Mouse (Mus musculus): ENCODE measurements at regions not wholly inside any gene's neighbourhood (a gene's known extent, or its start where the extent isn't known, plus 50 kb on each side); places are given as distances from the start of the nearest gene placed in this dataset.

DNA sequence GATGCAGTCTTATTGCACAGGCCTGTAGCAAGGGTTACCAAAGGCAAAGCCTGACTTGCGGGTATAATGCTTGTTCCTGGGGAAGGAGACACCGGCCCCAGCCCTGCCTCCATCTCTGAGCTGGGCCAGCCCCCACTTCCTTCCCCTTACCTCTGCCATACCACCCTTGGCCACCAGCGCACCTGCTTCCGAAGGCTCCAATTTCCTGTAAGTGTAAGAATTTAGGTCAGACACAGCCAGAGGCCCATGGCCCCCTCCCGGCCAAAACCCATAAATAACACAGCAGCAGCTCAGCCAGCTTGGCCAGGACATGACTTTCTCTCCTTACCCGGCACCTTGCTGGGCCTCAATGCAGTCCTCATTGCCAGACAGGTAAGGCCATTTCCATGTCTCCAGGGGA is 88.2 kb upstream of the Wnt4 start:
- WGBS = 80% methylated on average over 6 of the region's 6 CpGs
- no peak overlapping the region for H3K4me2 ChIP-seq (replicated peaks)
- H3K4me1 ChIP-seq (replicated peaks) = peaks cover 8% of the 10 kb centered on the region
- H3K36me3 ChIP-seq = no peaks in the 10 kb centered on the region
- no peak overlapping the region for H3K4me3 ChIP-seq (replicated peaks)
- no peak for ATAC-seq
- no peaks in the 10 kb centered on the region for H3K27me3 ChIP-seq
- H3K9ac ChIP-seq (replicated peaks) = no peak overlapping the region
- no peak overlapping the region for H3K27ac ChIP-seq
- H3K9me3 ChIP-seq = no peaks in the 10 kb centered on the region

DNA sequence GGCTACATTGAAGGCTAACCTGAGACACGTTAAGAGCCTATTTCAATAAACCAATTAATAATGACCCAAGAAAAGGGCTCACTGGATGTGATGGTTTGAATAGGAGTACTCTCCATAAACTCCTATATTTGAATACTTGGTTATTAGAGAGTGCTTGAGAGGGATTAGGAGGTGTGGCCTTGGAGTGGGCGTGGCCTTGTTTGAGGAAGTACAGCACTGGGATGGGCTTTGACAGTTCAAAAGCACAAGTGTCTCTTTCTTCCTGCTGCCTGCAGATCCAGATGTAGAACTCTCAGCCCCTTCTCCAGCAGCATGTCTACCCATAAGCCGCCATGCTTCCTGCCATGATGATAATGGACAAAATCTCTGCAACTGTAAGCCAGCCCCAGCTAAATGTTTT is 89.7 kb upstream of the Wnt4 start:
- no peak for ATAC-seq
- Histone ChIP-seq H3K4me3 (replicated peaks) (no peak overlapping the region), H3K27ac (no peak overlapping the region), H3K9ac (replicated peaks) (no peak overlapping the region), H3K4me2 (replicated peaks) (no peak overlapping the region), H3K4me1 (replicated peaks) (peaks cover 10% of the 10 kb centered on the region), H3K9me3 (no peaks in the 10 kb centered on the region), H3K27me3 (no peaks in the 10 kb centered on the region), H3K36me3 (no peaks in the 10 kb centered on the region)
- 80% methylated on average over 3 of the region's 3 CpGs for WGBS

DNA sequence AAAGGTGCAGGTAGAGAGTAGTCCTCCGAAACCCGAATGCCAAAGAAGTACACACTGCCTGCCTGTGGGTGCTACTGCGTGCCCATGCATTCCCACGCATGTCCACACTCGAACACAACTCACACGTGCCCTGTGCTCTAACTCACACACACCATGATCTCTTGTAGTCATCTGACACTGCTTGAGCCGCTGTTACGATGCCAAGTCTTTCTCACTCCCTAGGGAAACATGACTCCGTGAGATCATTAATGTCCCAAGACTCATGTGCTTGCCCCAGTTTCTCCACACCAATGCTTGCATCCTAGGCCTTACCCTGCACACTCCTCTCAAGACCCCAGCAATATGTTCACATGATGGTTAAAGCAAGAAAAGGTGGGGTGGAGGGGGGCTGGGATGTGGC is 90.2 kb upstream of the Wnt4 start:
- no peaks in the 10 kb centered on the region for H3K27me3 ChIP-seq
- H3K4me1 ChIP-seq (replicated peaks) = peaks cover 10% of the 10 kb centered on the region
- H3K4me3 ChIP-seq (replicated peaks) = no peak overlapping the region
- ATAC-seq = no peak
- H3K27ac ChIP-seq = no peak overlapping the region
- no peaks in the 10 kb centered on the region for H3K9me3 ChIP-seq
- no peaks in the 10 kb centered on the region for H3K36me3 ChIP-seq
- WGBS = 91% methylated on average over 9 of the region's 9 CpGs
- H3K4me2 ChIP-seq (replicated peaks) = no peak overlapping the region
- H3K9ac ChIP-seq (replicated peaks) = no peak overlapping the region

DNA sequence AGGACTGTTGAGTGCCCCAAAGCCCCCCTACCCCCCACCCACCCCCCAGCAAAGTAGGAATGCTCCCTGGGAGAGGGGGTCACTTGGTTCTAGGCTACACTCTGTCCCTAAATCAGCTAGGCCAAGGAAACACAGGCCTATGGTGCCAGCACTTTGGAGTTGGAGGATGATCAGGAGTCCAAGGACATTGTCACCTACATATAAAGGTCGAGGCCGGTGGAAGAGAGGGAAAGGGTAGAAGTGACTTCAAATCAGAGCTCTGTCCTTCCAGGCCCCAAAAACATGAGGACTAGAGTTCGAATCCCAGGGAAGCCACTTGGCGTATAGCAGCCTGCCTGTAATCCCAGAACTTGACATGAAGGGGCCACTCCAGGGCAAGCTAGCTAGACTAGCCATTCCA is 92.3 kb upstream of the Wnt4 start:
- no peak for ATAC-seq
- H3K9me3 ChIP-seq = no peaks in the 10 kb centered on the region
- H3K9ac ChIP-seq (replicated peaks) = no peak overlapping the region
- H3K4me1 ChIP-seq (replicated peaks) = peaks cover 10% of the 10 kb centered on the region
- H3K36me3 ChIP-seq = no peaks in the 10 kb centered on the region
- no peak overlapping the region for H3K4me3 ChIP-seq (replicated peaks)
- 81% methylated on average over 4 of the region's 4 CpGs for WGBS
- H3K27ac ChIP-seq = no peak overlapping the region
- no peak overlapping the region for H3K4me2 ChIP-seq (replicated peaks)
- H3K27me3 ChIP-seq = no peaks in the 10 kb centered on the region

DNA sequence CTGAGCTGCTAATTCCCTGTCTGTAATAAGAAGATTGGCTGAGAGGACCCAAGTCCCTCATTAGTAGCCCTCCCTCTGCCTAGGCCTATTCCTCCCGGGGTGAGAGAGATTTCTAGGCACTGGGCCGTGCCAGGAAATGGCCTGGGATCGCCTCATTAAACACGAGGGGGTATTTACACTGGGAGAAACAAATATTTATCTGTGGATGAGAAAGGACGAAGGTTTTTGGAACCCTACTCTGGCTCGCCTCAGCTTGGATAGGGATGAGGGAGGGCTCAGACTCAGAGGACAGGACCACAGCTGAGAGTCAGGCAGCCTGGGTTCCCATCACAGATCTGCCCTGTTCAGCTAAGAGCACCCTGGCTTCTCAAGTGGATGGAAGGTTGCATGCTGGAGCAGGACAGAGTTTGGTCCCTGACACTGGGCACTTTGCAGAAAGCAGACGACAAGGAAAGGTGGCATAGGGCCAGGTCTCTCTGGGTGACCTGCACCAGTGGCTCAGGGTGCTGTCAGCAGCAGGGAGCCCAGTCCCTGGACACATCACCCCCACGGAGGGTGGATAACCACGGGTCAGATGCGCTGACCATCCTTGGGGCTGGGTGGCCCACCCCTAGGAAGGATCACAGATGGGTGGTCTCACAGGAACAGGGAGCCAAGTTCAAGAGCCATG is 94.0 kb upstream of the Wnt4 start:
- Histone ChIP-seq H3K27ac (no peak overlapping the region), H3K9me3 (no peaks in the 10 kb centered on the region), H3K4me2 (replicated peaks) (no peak overlapping the region), H3K4me1 (replicated peaks) (peaks cover 10% of the 10 kb centered on the region), H3K4me3 (replicated peaks) (no peak overlapping the region), H3K27me3 (no peaks in the 10 kb centered on the region), H3K36me3 (no peaks in the 10 kb centered on the region), H3K9ac (replicated peaks) (no peak overlapping the region)
- 65% methylated on average over 10 of the region's 10 CpGs for WGBS
- no peak for ATAC-seq

DNA sequence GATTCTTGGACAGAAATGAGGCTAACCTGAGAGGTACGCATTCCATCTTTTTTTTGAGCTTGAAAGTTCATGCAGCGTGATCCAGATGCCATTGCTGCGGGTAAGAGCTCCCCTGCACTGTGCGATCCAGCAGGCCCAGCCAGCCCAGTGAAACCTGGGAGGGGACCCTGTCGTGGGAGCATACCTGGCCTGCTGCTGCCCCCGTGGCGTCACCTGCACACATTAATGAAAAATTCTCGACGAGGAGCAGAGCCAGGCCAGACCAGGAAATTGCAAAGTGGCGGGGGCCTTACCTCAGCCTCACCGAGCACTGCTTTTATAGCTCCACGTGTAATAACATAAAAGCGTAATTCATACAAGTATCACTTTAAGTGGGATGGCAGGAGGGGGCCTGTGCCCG is 94.7 kb upstream of the Wnt4 start:
- Histone ChIP-seq H3K9ac (replicated peaks) (no peak overlapping the region), H3K36me3 (no peaks in the 10 kb centered on the region), H3K4me3 (replicated peaks) (no peak overlapping the region), H3K9me3 (no peaks in the 10 kb centered on the region), H3K4me1 (replicated peaks) (peaks cover 10% of the 10 kb centered on the region), H3K4me2 (replicated peaks) (no peak overlapping the region), H3K27ac (no peak overlapping the region), H3K27me3 (no peaks in the 10 kb centered on the region)
- ATAC-seq = no peak
- 88% methylated on average over 14 of the region's 14 CpGs for WGBS

DNA sequence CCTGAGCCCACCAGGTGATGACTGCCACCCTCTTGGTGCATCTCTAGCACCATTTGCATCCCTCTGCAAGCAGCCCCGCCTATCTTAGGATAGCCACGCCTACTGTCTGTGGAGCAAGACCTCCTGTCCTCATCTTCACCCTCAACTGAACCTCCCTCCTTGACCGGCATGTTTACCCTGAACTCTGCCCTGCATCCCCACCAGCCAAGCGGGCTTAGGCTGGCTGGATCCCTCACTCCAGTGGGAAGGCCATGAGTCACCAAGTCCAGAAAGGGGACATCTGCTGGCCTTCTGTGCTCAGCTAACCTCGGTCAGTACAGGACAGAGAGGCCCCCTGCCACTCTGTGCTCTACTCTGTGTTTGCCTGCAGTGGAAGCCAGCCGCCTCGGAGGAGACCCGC is 96.0 kb upstream of the Wnt4 start:
- H3K36me3 ChIP-seq = no peaks in the 10 kb centered on the region
- ATAC-seq = no peak
- no peaks in the 10 kb centered on the region for H3K27me3 ChIP-seq
- H3K27ac ChIP-seq = no peak overlapping the region
- no peak overlapping the region for H3K4me3 ChIP-seq (replicated peaks)
- H3K4me2 ChIP-seq (replicated peaks) = no peak overlapping the region
- no peaks in the 10 kb centered on the region for H3K9me3 ChIP-seq
- H3K4me1 ChIP-seq (replicated peaks) = peaks cover 10% of the 10 kb centered on the region
- H3K9ac ChIP-seq (replicated peaks) = no peak overlapping the region
- WGBS = 66% methylated on average over 8 of the region's 8 CpGs

DNA sequence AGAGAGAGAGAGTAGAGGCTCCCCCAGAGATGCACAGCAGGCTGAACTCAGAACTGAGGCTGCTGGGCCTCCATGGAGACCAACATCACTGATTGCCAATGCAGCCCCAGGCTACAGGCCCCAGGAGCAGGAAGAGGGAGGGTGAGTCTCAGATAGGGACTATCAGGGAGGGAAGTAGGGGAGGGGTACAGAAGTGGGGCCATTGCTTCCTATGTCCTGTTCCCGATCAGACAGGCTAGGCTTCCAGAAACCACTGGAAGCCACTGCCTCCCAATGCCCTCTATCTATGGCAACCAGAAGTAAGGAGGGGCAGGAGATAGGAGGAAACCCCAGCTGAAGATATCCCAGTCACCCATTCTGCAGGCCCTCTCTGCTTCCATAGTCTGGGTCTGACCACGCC is 97.2 kb upstream of the Wnt4 start:
- Histone ChIP-seq H3K9ac (replicated peaks) (no peak overlapping the region), H3K36me3 (no peaks in the 10 kb centered on the region), H3K9me3 (no peaks in the 10 kb centered on the region), H3K27ac (no peak overlapping the region), H3K27me3 (no peaks in the 10 kb centered on the region), H3K4me3 (replicated peaks) (no peak overlapping the region), H3K4me2 (replicated peaks) (no peak overlapping the region), H3K4me1 (replicated peaks) (peaks cover 10% of the 10 kb centered on the region)
- WGBS = 74% methylated on average over 2 of the region's 2 CpGs
- no peak for ATAC-seq

DNA sequence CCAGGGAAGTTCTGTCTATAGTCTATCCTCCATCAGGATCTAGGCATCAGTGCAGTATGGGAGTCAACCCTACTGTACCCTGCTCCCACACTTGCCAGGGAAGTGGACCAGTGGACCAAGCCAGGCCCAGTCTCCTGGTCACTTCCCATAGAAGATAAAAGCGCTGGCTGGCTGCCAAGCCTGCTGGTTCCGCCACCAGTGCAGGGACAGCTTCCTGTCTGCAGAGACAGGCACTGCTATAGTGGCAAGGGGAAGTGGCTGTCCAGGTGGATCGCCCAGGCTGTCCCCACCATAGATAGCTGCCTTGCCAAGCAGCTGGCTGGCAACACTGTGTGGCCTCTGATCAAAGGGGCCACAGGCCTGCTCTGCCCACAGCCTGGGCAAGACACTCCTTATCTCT is 98.5 kb upstream of the Wnt4 start:
- Histone ChIP-seq H3K4me1 (replicated peaks) (no peaks in the 10 kb centered on the region), H3K27me3 (no peaks in the 10 kb centered on the region), H3K9me3 (no peaks in the 10 kb centered on the region), H3K4me3 (replicated peaks) (no peak overlapping the region), H3K4me2 (replicated peaks) (no peak overlapping the region), H3K36me3 (no peaks in the 10 kb centered on the region), H3K9ac (replicated peaks) (no peak overlapping the region; the same call in 1 of the 2 replicates), H3K27ac (no peak overlapping the region)
- ATAC-seq = no peak
- 76% methylated on average over 3 of the region's 3 CpGs for WGBS

DNA sequence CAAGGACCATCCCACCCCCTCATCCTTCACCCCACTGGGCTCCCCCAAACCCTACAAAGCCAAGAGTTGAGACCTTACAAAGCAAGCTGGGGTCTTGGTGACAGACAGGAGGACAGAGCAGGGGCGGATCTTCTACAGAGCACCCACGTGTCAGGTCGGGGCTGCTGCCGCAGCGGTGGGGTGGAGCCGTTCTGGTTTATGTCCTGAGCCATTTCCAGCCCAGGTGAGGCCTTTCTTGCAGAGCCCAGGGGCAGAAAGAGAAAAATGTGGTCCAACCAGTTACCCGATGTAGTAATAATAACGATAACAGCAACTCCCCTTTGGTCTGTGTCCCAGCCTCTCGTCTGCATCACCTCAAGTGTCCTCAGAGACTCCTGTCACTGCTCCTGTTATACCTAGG is 112.4 kb upstream of the Wnt4 start:
- Histone ChIP-seq H3K4me1 (replicated peaks) (peaks cover 3% of the 10 kb centered on the region; the same call in 1 of the 2 replicates), H3K27ac (no peak overlapping the region), H3K9ac (replicated peaks) (no peak overlapping the region; the same call in 1 of the 2 replicates), H3K4me3 (replicated peaks) (peak overlapping the region; percentile 18), H3K27me3 (peaks cover 28% of the 10 kb centered on the region), H3K36me3 (no peaks in the 10 kb centered on the region), H3K4me2 (replicated peaks) (peak overlapping the region; percentile 41), H3K9me3 (no peaks in the 10 kb centered on the region)
- WGBS = 38% methylated on average over 9 of the region's 9 CpGs
- ATAC-seq = 0 out of 2 replicates have a peak, but pooled peaks have one; percentile 30

DNA sequence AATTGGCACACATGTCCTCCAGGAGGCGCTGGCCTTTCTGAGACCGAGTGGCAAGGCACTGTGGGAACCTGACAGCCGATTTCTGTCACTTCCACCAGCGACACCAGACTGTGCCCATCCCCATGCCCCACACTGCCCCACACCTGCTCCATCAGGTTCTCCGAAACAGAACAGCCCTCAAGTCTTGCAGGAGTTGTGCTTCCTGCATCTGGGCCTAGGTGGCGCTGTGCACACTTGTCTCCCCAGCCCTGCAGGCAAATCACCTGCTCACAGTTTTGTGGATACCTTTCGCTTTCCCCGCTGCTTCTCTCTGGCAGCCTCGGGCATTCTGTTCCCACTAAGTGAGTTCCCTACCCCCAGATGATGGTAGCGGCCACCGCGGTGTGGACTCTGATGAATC is 112.9 kb upstream of the Wnt4 start:
- Histone ChIP-seq H3K27ac (no peak overlapping the region), H3K9me3 (no peaks in the 10 kb centered on the region), H3K36me3 (no peaks in the 10 kb centered on the region), H3K4me2 (replicated peaks) (peak overlapping the region; percentile 41), H3K9ac (replicated peaks) (no peak overlapping the region), H3K4me3 (replicated peaks) (peak overlapping the region; percentile 18), H3K4me1 (replicated peaks) (peaks cover 3% of the 10 kb centered on the region; the same call in 1 of the 2 replicates), H3K27me3 (peaks cover 28% of the 10 kb centered on the region)
- 3% methylated on average over 12 of the region's 12 CpGs for WGBS
- peak; percentile 70; the same call in 1 of the 2 replicates for ATAC-seq

DNA sequence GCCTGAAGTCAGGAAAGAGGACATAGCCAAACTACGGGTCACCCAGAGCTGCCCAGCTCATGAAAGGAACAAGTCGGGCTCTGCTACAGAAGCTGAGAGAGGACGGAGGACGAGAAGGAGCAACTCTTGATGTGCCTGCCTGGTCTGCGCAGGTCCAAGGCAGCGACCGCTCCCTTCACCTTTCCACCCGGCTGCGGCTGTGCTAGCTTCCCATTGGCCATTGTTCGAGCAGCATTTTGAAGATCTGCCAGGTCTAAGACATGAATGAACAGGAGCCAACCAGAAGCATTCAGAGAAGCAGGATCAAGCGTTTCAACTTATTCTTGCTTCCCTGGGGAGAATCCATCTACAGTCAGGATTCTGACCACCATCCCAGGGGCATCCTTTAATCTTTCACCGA is 113.3 kb upstream of the Wnt4 start:
- Histone ChIP-seq H3K4me1 (replicated peaks) (peaks cover 3% of the 10 kb centered on the region; the same call in 1 of the 2 replicates), H3K4me2 (replicated peaks) (0 out of 2 replicates have a peak overlapping the region, but pooled peaks have one; percentile 41), H3K36me3 (no peaks in the 10 kb centered on the region), H3K9ac (replicated peaks) (no peak overlapping the region), H3K9me3 (no peaks in the 10 kb centered on the region), H3K27me3 (peaks cover 28% of the 10 kb centered on the region), H3K27ac (no peak overlapping the region), H3K4me3 (replicated peaks) (no peak overlapping the region)
- 69% methylated on average over 12 of the region's 12 CpGs for WGBS
- no peak for ATAC-seq

DNA sequence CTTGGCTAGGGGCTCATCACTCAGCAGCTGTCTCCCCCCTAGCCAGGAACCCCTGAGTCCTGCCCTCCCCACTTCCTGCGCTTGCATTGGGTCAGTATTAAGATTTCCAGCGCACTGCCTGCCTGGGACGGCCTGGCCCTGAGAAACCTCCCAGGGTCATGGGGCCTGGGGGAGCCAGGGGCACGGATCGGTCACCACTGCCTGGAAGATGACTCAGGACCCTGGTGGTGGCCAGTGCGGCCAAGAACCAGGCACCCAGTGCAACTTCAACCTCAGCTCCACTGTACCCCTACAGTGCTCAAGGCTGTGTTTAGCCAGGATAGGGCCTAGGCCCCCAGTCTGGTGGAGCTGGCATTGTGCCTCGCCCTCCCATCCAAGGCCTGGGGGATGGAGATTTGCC is 111.9 kb upstream of the Zbtb40 start:
- Histone ChIP-seq H3K27me3 (peaks cover 24% of the 10 kb centered on the region), H3K4me1 (replicated peaks) (peaks cover 3% of the 10 kb centered on the region; the same call in 1 of the 2 replicates), H3K27ac (no peak overlapping the region), H3K9ac (replicated peaks) (no peak overlapping the region), H3K4me3 (replicated peaks) (no peak overlapping the region), H3K36me3 (no peaks in the 10 kb centered on the region), H3K4me2 (replicated peaks) (no peak overlapping the region), H3K9me3 (no peaks in the 10 kb centered on the region)
- WGBS = 90% methylated on average over 7 of the region's 7 CpGs
- ATAC-seq = no peak

All from midbrain, embryonic 13.5 days (tissue).